Mouse (Mus musculus): ENCODE results near the gene Olfr850. TPM values are rescaled to one million over a fixed set of nuclear protein-coding genes. Genes with fewer than 3 reads are reported as not detected.

The Olfr850 gene
- not detected for total RNA-seq (2021)

DNA sequence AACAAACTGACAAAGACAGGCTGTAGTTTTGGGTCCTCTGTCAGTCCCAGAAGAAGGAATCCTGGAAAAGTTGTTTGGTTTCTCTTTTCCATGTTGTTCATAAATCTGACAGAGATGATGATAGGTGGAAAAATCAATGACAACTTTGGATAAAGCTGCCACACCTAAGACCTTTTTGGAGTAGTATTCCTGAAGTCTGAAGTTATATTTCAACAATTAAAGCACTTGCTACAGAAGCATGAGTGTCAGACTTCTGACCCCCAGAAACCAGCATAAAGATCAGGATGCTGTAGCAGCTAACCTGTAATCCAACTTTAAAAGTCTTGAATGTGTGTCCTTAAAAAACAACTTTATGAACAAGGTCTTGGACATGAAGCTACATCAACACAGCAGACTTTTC, at the start of gene Olfr850:
Gene Olfr850, minus strand, starts transcription at position 101 of the 400 bp plus-strand sequence.
- DNase-seq (ENCODE audit: extremely low spot score in 1 of 2, low spot score in 1 of 2): no peak

DNA sequence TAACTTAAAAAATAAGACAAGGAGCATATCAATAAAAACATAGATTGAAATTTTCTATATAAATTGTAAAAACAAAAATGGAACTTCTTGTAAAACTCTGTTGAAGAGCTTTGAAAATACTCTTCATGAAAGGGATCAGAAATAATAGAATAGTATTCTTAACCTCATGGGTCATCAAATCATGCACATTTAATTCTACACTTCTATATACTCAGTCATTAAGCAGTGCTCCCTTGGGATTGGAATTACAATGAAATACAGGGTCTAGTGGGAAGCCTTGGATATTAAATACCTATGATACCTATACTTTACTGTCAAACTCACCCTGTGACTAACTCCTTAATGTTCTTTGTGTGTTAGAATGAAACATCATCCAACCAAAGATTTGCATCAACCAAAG, 14.9 kb upstream of the Olfr850 start, which contains the start of gene Olfr851:
Gene Olfr851, plus strand, starts transcription at position 301 of the 400 bp plus-strand sequence.
- no peak for DNase-seq (ENCODE audit: extremely low spot score in 1 of 2, low spot score in 1 of 2)

DNA sequence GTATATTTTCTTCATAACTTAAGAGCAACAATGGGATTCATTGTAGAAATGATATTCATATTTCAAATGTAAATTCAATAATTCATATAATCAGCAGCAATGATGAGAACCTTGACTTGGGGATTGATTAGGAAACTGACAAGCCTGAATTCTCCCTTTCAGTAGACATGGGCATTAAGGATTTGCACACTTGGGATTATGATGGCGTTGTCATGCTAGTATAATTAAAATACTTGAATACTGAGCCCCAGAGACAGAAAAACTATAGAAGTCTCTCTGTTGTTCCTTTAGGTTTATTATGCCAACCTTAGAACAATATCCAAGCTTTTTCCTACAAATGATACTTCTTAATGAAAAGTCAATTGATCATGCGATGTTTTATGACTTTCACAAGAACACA, 38.1 kb downstream of the Olfr850 start, which contains the start of gene Olfr849:
Gene Olfr849, plus strand, starts transcription at position 301 of the 400 bp plus-strand sequence.
- DNase-seq (ENCODE audit: extremely low spot score in 1 of 2, low spot score in 1 of 2): no peak

Other genes with a start within 250 kb of the Olfr850 start
- gene Olfr843, start 226.3 kb downstream of the Olfr850 start, total RNA-seq (2021): not detected
- not detected for gene Olfr844, start 161.9 kb downstream of the Olfr850 start, total RNA-seq (2021)
- gene Olfr845, start 141.8 kb downstream of the Olfr850 start, total RNA-seq (2021): not detected
- not detected for gene Olfr846, start 114.2 kb downstream of the Olfr850 start, total RNA-seq (2021)
- gene Olfr847, start 99.6 kb downstream of the Olfr850 start, total RNA-seq (2021): not detected
- not detected for gene Olfr849, start 38.0 kb downstream of the Olfr850 start, total RNA-seq (2021)
- not detected for gene Olfr851, start 15.0 kb upstream of the Olfr850 start, total RNA-seq (2021)
- gene Olfr853, start 62.8 kb upstream of the Olfr850 start, total RNA-seq (2021): not detected
- gene Olfr854, start 89.1 kb upstream of the Olfr850 start, total RNA-seq (2021): not detected
- not detected for gene Olfr855, start 104.4 kb upstream of the Olfr850 start, total RNA-seq (2021)
- 10 to 100 TPM; 20.7 to 21.7 TPM for gene Zfp317, start 143.9 kb upstream of the Olfr850 start, total RNA-seq (2021)
- gene Olfr857, start 231.2 kb upstream of the Olfr850 start, total RNA-seq (2021): not detected

Measured in layer of hippocampus, postnatal 25 days (tissue).